Comparison of ENCODE assay signal across 8 mouse cellular contexts in genomic region chr5:139931947-139932540, GRCm38 (mm10). TPM values are rescaled to one million over a fixed set of nuclear protein-coding genes. Genes with fewer than 3 reads are reported as not detected.
A peak's percentile ranks its signal among the peaks of the same experiment; 100 is the strongest.
DNase-seq lines count a peak whose midpoint lies in the region; ATAC-seq lines count a peak whose summit lies in the region.

No protein-coding gene starts in this region.

- no peak overlapping the region for H3K27ac ChIP-seq in neural tube, embryonic 14.5 days (ENCODE audit: low read depth, low read length)

- H3K27me3 ChIP-seq in neural tube, embryonic 14.5 days (ENCODE audit: control insufficient read depth, insufficient read depth, low read length) = no peaks in the 10 kb centered on the region

- 22% methylated on average over 15 of the region's 15 CpGs for WGBS in neural tube, embryonic 14.5 days

- H3K9ac ChIP-seq in neural tube, embryonic 14.5 days (replicated peaks; ENCODE audit: low read depth, low read length) = no peak overlapping the region

- intact Hi-C loops in heart, postnatal 36 days (cut with DNase I) = loop anchor here (2.0 kb wide), 2 partner anchors 23 to 93 kb away; no protein-coding TSS in a partner anchor

- H3K9me3 ChIP-seq in neural tube, embryonic 14.5 days (ENCODE audit: control insufficient read depth, low read length) = no peaks in the 10 kb centered on the region

- peaks cover 21% of the 10 kb centered on the region for H3K4me1 ChIP-seq in neural tube, embryonic 14.5 days (ENCODE audit: control insufficient read depth, insufficient read depth, low read length)

- peak; percentile 39 to 58 for DNase-seq in kidney, postnatal 4 days
- DNase-seq in kidney, postnatal 14 days = no peak
- DNase-seq in brain, adult 2 months (ENCODE audit: low read depth, low spot score) = peak; percentile 89
- peak; percentile 64 for DNase-seq in induced T-regulatory cell, adult 2 months (ENCODE audit: low read depth)
- DNase-seq in ovary, postnatal 36 days (ENCODE audit: low spot score) = no peak
- DNase-seq in heart, postnatal 36 days = no peak
- DNase-seq in urinary bladder, postnatal 4 days (ENCODE audit: low spot score in 2 of 2) = no peak

- H3K36me3 ChIP-seq in neural tube, embryonic 14.5 days (ENCODE audit: control insufficient read depth, insufficient read depth, low read length) = no peaks in the 10 kb centered on the region

- H3K4me2 ChIP-seq in neural tube, embryonic 14.5 days (ENCODE audit: low read depth, low read length) = no peak overlapping the region

- peak; percentile 78 for ATAC-seq in neural tube, embryonic 14.5 days (ENCODE audit: low read depth)

- no peak overlapping the region for H3K4me3 ChIP-seq in neural tube, embryonic 14.5 days (ENCODE audit: low read depth, low read length)

RNA-seq across cellular contexts. Expression of gene Elfn1, which starts 24.3 kb away (rescaled TPM):
- polyA plus RNA-seq in neural tube, embryonic 14.5 days (2014; fragmentation: Nextera tagmentation; extraction: Ambion mirVana) = 4.7 and 5.1 TPM in 2 replicates
- under 1 TPM; 0.08 to 0.38 TPM for total RNA-seq in heart, postnatal 36 days (2021)

Comparison
In these comparisons a context has a peak if more than half of its experiments do, and no peak if none do; other contexts are left out.
1. DNase-seq: peak in kidney, postnatal 4 days (2 of 2), brain, adult 2 months (single experiment) and induced T-regulatory cell, adult 2 months (single experiment); none in kidney, postnatal 14 days (single experiment), ovary, postnatal 36 days (single experiment), heart, postnatal 36 days (0 of 2) and urinary bladder, postnatal 4 days (0 of 2).